Mouse (Mus musculus) neural tube, embryonic 13.5 days (tissue): ENCODE data around the gene Ssc5d. TPM values are rescaled to one million over a fixed set of nuclear protein-coding genes. Genes with fewer than 3 reads are reported as not detected.

Source experiments
- ATAC-seq: fragments of 200-750 bp; cut with Nextera tagmentation; 2 replicates; pipeline ENCODE4 v1.8.0; 2017; ENCODE audit warnings: low read depth, mild to moderate bottlenecking, moderate TSS enrichment, moderate library complexity
- H3K27ac ChIP-seq: fragments of 300-500 bp; sonication (generic); replicated peaks from 2 replicates; pipeline ENCODE4 v1.5.1; 2015; ENCODE audit warnings: moderate library complexity, mild to moderate bottlenecking, inconsistent platforms
- H3K27me3 ChIP-seq: fragments of 300-500 bp; sonication (generic); 2 replicates; pipeline ENCODE4 v1.6.1; 2015; ENCODE audit warnings: mild to moderate bottlenecking, inconsistent platforms
- H3K36me3 ChIP-seq: fragments of 300-500 bp; sonication (generic); 2 replicates; pipeline ENCODE4 v1.6.1; 2015; ENCODE audit warnings: mild to moderate bottlenecking, inconsistent platforms
- H3K4me1 ChIP-seq: fragments of 300-500 bp; sonication (generic); replicated peaks from 2 replicates; pipeline ENCODE4 v1.6.1; 2015; ENCODE audit warnings: inconsistent platforms
- H3K4me2 ChIP-seq: fragments of 300-500 bp; sonication (generic); 2 replicates; pipeline ENCODE4 v1.6.1; 2015; ENCODE audit warnings: inconsistent platforms, mild to moderate bottlenecking, moderate library complexity
- H3K4me3 ChIP-seq: fragments of 300-500 bp; sonication (generic); 2 replicates; pipeline ENCODE4 v1.5.1; 2015; ENCODE audit warnings: mild to moderate bottlenecking, inconsistent platforms
- H3K9ac ChIP-seq: fragments of 300-500 bp; sonication (generic); 2 replicates; pipeline ENCODE4 v1.6.1; 2015; ENCODE audit warnings: moderate library complexity, mild to moderate bottlenecking, inconsistent platforms
- H3K9me3 ChIP-seq: fragments of 300-500 bp; sonication (generic); 2 replicates; pipeline ENCODE4 v1.6.1; 2016; ENCODE audit warnings: inconsistent platforms
- WGBS: fragments of 180-500 bp; shearing (Covaris S2); methylation state at CpG from one replicate; pipeline ENCODE4 v1.1.7; 2015; 5-methylcytosine and 5-hydroxymethylcytosine counted together
- polyA plus RNA-seq: library from polyadenylated mRNA; unstranded; fragments of >200 nt; fragmentation: Nextera tagmentation; extraction: Ambion mirVana; gene quantifications from 2 replicates; pipeline ENCODE4 v1.2.1, GENCODE M21; 2015

Gene Ssc5d
- polyA plus RNA-seq, 1 experiment from 2014 or later = 2.4 TPM

- Histone ChIP-seq H3K9ac (no peak overlapping the region), H3K4me2 (no peak overlapping the region), H3K27me3 (no peaks in the 10 kb centered on the region; the same call in 1 of the 2 replicates), H3K27ac (no peak overlapping the region), H3K4me3 (no peak overlapping the region), H3K36me3 (no peaks in the 10 kb centered on the region), H3K9me3 (no peaks in the 10 kb centered on the region), H3K4me1 (no peaks in the 10 kb centered on the region)
- ATAC-seq = 0 out of 2 replicates have a peak, but pooled peaks have one; percentile 19
- WGBS = 79% methylated on average over 5 of the region's 5 CpGs
These were observed 37.9 kb downstream of the Ssc5d start for GRCm38 (mm10) chr7:4963527-4963926.

- 10% methylated on average over 10 of the region's 10 CpGs for WGBS
- Histone ChIP-seq H3K4me3 (no peak within 1 kb of the TSS), H3K36me3 (no peaks in the 10 kb centered on the region), H3K27ac (no peak within 1 kb of the TSS), H3K4me2 (0 out of 2 replicates have a peak within 1 kb of the TSS, but pooled peaks have one; percentile 14), H3K9ac (no peak within 1 kb of the TSS), H3K9me3 (no peaks in the 10 kb centered on the region), H3K27me3 (no peaks in the 10 kb centered on the region; the same call in 1 of the 2 replicates), H3K4me1 (no peaks in the 10 kb centered on the region)
- ATAC-seq = peak; percentile 63; the same call in 1 of the 2 replicates
These were observed 38.7 kb downstream of the Ssc5d start, which contains the start of gene Sbk2 for GRCm38 (mm10) chr7:4964272-4964671. Gene Sbk2 (minus strand): TSS chr7:4964406.

GRCm38 (mm10) chr7:4964988-4965387, 39.4 kb downstream of the Ssc5d start:
- ATAC-seq = no peak
- Histone ChIP-seq H3K36me3 (no peaks in the 10 kb centered on the region), H3K27me3 (no peaks in the 10 kb centered on the region; the same call in 1 of the 2 replicates), H3K9ac (no peak overlapping the region), H3K4me1 (no peaks in the 10 kb centered on the region), H3K4me3 (no peak overlapping the region), H3K27ac (no peak overlapping the region), H3K4me2 (no peak overlapping the region), H3K9me3 (no peaks in the 10 kb centered on the region)
- WGBS = 79% methylated on average over 5 of the region's 5 CpGs

GRCm38 (mm10) chr7:4971068-4971467, 45.5 kb downstream of the Ssc5d start, which contains the start of gene Sbk3:
Gene Sbk3 (minus strand): TSS chr7:4971168.
- H3K36me3 ChIP-seq = no peaks in the 10 kb centered on the region
- no peak within 1 kb of the TSS for H3K4me2 ChIP-seq
- H3K9me3 ChIP-seq = no peaks in the 10 kb centered on the region
- no peak for ATAC-seq
- no peak within 1 kb of the TSS for H3K4me3 ChIP-seq
- no peak within 1 kb of the TSS for H3K9ac ChIP-seq
- H3K27me3 ChIP-seq = no peaks in the 10 kb centered on the region; the same call in 1 of the 2 replicates
- no peak within 1 kb of the TSS for H3K27ac ChIP-seq
- H3K4me1 ChIP-seq = no peaks in the 10 kb centered on the region
- WGBS = 48% methylated on average over 6 of the region's 6 CpGs

GRCm38 (mm10) chr7:4971710-4972109, 46.1 kb downstream of the Ssc5d start:
- no peak overlapping the region for H3K4me3 ChIP-seq
- no peaks in the 10 kb centered on the region for H3K36me3 ChIP-seq
- no peak overlapping the region for H3K4me2 ChIP-seq
- no peak overlapping the region for H3K9ac ChIP-seq
- H3K9me3 ChIP-seq = no peaks in the 10 kb centered on the region
- WGBS = 29% methylated on average over 7 of the region's 7 CpGs
- H3K27ac ChIP-seq = no peak overlapping the region
- ATAC-seq = no peak
- no peaks in the 10 kb centered on the region for H3K4me1 ChIP-seq
- no peaks in the 10 kb centered on the region; the same call in 1 of the 2 replicates for H3K27me3 ChIP-seq

GRCm38 (mm10) chr7:4972321-4973047, 46.9 kb downstream of the Ssc5d start:
- H3K4me3 ChIP-seq = no peak overlapping the region
- no peak overlapping the region for H3K9ac ChIP-seq
- no peaks in the 10 kb centered on the region for H3K36me3 ChIP-seq
- H3K9me3 ChIP-seq = peaks cover 2% of the 10 kb centered on the region; the same call in 1 of the 2 replicates
- no peaks in the 10 kb centered on the region for H3K4me1 ChIP-seq
- H3K27ac ChIP-seq = no peak overlapping the region
- no peak overlapping the region for H3K4me2 ChIP-seq
- 79% methylated on average over 18 of the region's 18 CpGs for WGBS
- no peak for ATAC-seq
- H3K27me3 ChIP-seq = no peaks in the 10 kb centered on the region; the same call in 1 of the 2 replicates

GRCm38 (mm10) chr7:4975455-4975854, 49.9 kb downstream of the Ssc5d start:
- Histone ChIP-seq H3K9me3 (peaks cover 2% of the 10 kb centered on the region; the same call in 1 of the 2 replicates), H3K4me3 (no peak overlapping the region), H3K27ac (no peak overlapping the region), H3K36me3 (no peaks in the 10 kb centered on the region), H3K9ac (no peak overlapping the region), H3K27me3 (no peaks in the 10 kb centered on the region; the same call in 1 of the 2 replicates), H3K4me2 (no peak overlapping the region), H3K4me1 (no peaks in the 10 kb centered on the region)
- ATAC-seq = no peak
- 86% methylated on average over 4 of the region's 4 CpGs for WGBS

GRCm38 (mm10) chr7:4976832-4977231, 51.2 kb downstream of the Ssc5d start:
- Histone ChIP-seq H3K4me1 (no peaks in the 10 kb centered on the region), H3K9me3 (peaks cover 2% of the 10 kb centered on the region; the same call in 1 of the 2 replicates), H3K27ac (no peak overlapping the region), H3K36me3 (no peaks in the 10 kb centered on the region), H3K4me2 (no peak overlapping the region), H3K4me3 (no peak overlapping the region), H3K27me3 (no peaks in the 10 kb centered on the region; the same call in 1 of the 2 replicates), H3K9ac (no peak overlapping the region)
- 89% methylated on average over 7 of the region's 7 CpGs for WGBS
- no peak for ATAC-seq

GRCm38 (mm10) chr7:4988250-4988649, 62.7 kb downstream of the Ssc5d start:
- Histone ChIP-seq H3K36me3 (peaks cover 30% of the 10 kb centered on the region), H3K9me3 (no peaks in the 10 kb centered on the region), H3K4me1 (peaks cover 11% of the 10 kb centered on the region), H3K4me3 (no peak overlapping the region), H3K27ac (no peak overlapping the region), H3K9ac (no peak overlapping the region), H3K4me2 (no peak overlapping the region), H3K27me3 (peaks cover under 1% of the 10 kb centered on the region; the same call in 1 of the 2 replicates)
- ATAC-seq = no peak
- WGBS = 63% methylated on average over 2 of the region's 2 CpGs

GRCm38 (mm10) chr7:4993347-4993998, 67.9 kb downstream of the Ssc5d start:
- Histone ChIP-seq H3K9me3 (no peaks in the 10 kb centered on the region), H3K4me2 (peak overlapping the region; percentile 68), H3K36me3 (peaks cover 42% of the 10 kb centered on the region), H3K27me3 (peaks cover 13% of the 10 kb centered on the region), H3K9ac (peak overlapping the region; percentile 95), H3K4me3 (peak overlapping the region; percentile 75), H3K27ac (no peak overlapping the region), H3K4me1 (peaks cover 40% of the 10 kb centered on the region)
- no peak for ATAC-seq
- 24% methylated on average over 55 of the region's 55 CpGs for WGBS

GRCm38 (mm10) chr7:4993999-4994788, 68.6 kb downstream of the Ssc5d start:
- Histone ChIP-seq H3K27ac (no peak overlapping the region), H3K36me3 (peaks cover 42% of the 10 kb centered on the region), H3K9ac (peak overlapping the region; percentile 95), H3K9me3 (no peaks in the 10 kb centered on the region), H3K4me2 (peak overlapping the region; percentile 68), H3K4me3 (peak overlapping the region; percentile 75), H3K27me3 (peaks cover 13% of the 10 kb centered on the region), H3K4me1 (peaks cover 40% of the 10 kb centered on the region)
- 47% methylated on average over 59 of the region's 59 CpGs for WGBS
- ATAC-seq = no peak
